Mouse (Mus musculus) testis, postnatal 10 days (tissue): ENCODE results near the gene Fzd1.

Experiments
- DNase-seq: peaks from one replicate; pipeline ENCODE4 v3.0.0; 2021; ENCODE audit warnings: low spot score

The Fzd1 gene

GRCm38 (mm10) chr5:4757902-4758301 lies at the start of gene Fzd1:
Gene Fzd1 (minus strand): TSS chr5:4758035.
- peak; percentile 91 for DNase-seq

DNA sequence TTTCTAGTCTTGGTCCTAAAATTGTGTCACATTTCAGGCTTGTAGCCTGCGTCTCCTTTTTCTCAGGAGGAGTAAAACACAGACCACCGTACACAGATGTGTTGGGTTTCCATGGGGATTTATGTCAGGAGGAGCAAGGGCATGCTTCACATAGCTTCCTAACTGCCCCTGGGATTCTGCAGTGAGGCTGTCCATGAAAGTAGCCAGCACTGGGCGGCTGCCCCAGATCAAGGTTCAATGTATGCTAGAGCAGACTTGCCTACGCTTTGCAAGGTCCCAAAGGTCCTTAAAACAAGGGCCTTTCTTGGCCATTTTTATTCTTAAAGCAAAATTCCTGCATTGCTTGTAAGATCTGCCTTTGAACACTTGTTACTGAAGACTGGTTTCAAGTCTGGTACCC lies 47.4 kb upstream of the Fzd1 start:
- no peak for DNase-seq

GRCm38 (mm10) chr5:4803708-4804107 lies 45.9 kb upstream of the Fzd1 start:
- no peak for DNase-seq

DNA sequence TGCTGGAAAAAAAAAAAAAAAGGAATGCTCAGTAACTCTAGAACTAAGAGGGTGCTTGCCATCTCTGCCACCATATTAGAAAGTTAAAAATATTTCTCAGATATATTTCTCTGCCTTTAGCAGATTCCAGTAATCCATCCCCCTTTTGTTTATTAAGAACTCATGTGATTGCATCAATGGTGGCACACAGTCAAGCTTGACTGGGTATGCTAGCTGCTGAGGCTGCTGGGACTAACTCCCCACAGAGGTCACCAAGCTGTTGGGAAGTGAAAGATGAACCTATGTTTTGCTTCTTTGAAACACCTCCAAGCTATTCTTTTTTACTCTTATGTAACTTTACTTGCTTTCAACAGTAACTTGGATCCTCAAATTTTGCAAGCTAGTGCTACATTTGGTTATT lies 44.1 kb upstream of the Fzd1 start:
- no peak for DNase-seq

DNA sequence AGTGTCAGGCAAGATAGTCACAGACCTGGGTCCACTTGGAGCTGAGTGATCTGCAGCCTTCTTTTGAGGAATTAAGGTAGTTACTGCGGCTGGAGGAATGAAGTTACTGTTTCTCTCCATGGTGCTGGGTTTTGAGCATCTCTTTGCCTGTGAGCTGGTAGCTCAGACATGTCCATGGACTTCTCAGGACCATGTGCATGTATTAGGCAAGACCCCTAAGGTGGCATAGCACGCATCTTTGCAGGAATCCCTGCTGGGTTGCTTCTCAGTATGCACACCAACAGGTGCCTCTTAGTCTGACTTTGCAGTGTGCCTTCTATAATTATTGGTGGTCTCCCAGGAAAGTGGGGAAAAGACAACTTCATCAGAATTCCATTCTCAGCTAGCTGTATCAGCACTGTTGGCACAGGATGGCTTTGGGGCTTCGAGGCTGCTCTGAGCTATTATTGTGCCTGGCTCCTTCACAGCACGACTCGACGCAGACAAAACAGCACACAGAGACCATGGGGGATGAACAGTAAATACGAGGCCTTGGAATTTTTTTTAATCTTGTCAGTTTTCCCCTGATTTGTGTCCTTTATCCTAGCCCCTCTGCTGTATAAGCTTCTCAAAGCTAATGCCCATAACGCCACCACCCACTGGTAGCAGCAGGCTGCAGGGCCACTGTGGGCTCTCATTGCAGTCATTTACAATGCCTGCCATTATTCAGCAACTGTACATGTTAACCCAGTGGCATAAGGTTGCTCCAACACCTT lies 43.4 kb upstream of the Fzd1 start:
- DNase-seq: no peak

- no peak for DNase-seq
These were observed 33.4 kb upstream of the Fzd1 start for GRCm38 (mm10) chr5:4791219-4791618.

GRCm38 (mm10) chr5:4790265-4790664 lies 32.4 kb upstream of the Fzd1 start:
- DNase-seq: no peak

GRCm38 (mm10) chr5:4788484-4788883 lies 30.6 kb upstream of the Fzd1 start:
- no peak for DNase-seq

DNA sequence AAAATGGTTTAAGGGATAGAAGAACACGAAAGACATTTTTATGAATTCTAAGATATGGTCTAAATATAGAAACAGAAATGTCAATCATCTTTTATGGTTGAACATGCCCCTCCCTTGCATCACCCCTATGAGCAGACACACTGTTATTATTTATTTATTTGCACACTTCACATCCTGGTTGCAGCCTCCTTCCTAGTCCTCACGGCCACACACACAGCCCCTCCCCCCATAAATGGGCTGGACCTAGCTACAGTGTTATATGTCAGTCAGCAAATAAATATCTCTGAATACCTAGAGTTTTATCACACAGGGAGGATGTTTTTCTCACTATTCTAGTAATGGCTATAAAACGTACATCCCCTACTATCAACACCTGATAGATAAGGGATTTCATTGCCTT lies 29.0 kb upstream of the Fzd1 start:
- no peak for DNase-seq

DNA sequence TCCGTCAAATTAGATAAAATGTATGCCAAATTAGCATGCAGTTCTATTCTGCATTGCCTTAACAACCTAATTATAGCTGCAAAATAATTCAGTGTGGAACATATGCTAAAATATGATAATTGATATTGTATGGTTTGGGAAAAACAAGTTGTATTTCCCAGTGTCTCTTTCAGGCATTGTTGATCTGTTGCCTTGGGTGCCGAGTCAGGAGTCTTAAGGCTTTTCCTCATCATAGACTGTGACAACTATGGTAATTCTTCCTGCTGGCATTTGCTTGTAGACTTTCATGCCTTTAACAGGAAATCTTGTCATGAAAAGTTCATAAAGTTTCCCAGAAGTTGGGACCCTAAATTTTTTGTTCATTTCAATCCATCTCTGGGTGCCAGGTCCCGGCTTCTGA lies 20.4 kb upstream of the Fzd1 start:
- DNase-seq: no peak

DNA sequence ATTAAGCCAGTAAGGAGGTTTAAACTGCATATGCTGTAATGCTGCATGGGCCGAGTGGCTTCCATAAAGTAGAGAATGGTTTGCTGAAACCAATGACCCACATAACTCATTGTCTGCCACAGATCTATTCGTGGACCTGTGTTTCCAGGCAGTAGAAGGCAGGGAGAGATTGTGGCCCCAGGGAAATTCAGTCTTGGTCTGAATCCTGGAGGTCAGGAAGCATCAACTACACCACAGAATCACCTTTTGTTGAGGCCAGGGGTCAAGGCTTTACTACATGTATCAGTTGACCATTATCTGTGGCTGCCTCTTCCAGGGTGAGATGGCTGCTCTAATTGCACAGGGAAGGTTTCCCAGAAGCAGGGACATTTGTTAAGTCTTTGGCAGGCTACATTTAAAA lies 18.7 kb upstream of the Fzd1 start:
- DNase-seq: no peak

DNA sequence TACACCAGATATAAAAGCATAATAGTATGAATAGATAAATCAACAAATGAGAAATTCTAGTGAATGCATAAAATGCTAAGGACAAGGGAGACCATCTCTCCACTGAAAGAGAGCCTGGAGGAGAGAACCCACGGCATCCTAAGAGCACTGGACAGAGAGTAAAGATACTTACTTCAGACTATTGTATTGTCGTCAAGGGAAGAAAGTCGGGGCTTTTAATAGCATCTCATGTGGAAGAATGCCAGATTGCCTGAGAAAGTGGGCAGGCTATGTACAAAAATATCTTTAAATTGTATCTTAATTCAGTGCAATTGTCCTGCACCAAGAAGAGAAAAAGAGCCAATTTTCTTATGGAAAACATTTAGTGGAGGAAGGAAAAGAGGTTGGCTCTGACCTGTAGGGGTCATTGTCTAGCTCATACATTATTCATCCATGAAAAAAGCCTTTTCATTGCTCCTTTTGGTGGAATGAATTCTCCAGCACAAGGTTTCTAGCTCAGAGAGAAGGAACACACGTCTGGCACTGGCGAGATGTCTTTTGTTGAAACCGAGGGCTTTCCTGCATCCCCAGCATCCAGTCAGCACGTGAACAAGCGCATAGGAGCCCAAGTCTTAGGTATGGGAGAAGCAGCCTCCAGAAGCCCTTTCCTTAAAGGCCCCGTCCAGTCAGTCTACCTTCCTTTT lies 15.4 kb upstream of the Fzd1 start:
- no peak for DNase-seq

DNA sequence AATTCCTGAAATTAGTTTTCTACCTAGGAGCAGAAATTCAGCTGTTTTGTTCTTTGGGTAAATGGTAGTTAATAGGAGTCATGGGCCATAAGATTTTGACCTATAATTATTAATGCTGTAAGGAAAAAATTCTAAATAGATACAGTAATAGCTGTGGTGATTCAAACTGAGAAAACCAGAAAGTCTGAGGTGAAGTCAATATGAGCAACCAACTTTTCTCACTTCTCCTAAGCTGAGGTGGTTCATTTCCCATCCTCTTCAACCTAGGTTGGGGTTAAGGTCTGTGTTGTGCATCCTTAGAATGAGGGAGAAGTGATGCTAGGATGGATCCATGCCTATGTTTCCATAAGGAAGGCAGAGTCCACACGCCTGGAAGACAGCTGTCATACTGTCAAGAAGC lies 12.8 kb upstream of the Fzd1 start:
- no peak for DNase-seq

GRCm38 (mm10) chr5:4767896-4768295 lies 10.1 kb upstream of the Fzd1 start:
- no peak for DNase-seq

DNA sequence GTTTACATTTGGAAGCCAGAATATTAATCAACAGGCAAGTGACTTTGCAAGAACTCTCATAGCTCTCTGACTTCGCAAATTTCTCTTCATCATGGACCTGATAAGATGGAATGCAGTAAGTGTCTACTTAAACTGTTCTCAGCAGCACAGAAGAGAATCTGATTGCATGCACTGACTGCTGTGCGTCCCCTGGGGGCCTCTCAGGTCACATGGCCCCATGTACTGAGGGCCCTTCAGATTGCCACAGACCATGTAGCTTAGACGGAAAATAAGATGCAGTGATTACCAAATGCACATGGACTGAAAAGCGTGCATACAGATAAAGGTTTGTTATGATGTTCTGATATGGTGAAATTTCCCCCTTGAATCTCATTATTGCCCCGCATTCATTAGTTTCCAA lies 8.9 kb upstream of the Fzd1 start:
- DNase-seq: no peak

- DNase-seq: no peak
These were observed 4.1 kb upstream of the Fzd1 start for GRCm38 (mm10) chr5:4761891-4762290.

- DNase-seq: no peak
These were observed 671 bp upstream of the Fzd1 start for GRCm38 (mm10) chr5:4758331-4759080.

- peak; percentile 81 for DNase-seq
These were observed 744 bp downstream of the Fzd1 start for GRCm38 (mm10) chr5:4756871-4757711.

DNA sequence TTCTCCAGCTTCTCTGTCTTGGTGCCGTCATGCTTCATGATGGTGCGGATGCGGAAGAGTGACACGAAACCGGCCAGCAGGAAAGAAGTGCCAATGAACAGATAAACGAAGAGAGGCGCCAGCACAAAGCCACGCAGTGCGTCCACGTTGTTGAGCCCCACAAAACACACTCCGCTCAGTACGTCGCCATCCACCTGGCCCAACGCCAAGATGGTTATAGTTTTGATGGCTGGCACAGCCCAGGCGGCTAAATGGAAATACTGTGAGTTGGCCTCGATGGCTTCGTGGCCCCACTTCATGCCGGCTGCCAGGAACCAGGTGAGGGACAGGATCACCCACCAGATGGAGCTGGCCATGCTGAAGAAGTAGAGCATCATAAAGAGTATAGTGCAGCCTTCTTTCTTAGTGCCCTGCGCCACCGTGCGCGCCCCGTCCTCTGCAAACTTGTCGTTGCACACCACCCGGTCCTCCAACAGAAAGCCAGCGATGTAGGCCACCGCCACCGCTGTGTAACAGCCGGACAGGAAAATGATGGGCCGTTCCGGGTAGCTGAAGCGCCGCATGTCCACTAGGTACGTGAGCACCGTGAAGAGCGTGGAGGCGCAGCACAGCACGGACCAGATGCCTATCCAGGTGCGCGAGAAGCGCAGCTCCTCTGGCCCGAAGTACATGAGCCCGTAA lies 1.7 kb downstream of the Fzd1 start:
- peak; percentile 63 for DNase-seq

DNA sequence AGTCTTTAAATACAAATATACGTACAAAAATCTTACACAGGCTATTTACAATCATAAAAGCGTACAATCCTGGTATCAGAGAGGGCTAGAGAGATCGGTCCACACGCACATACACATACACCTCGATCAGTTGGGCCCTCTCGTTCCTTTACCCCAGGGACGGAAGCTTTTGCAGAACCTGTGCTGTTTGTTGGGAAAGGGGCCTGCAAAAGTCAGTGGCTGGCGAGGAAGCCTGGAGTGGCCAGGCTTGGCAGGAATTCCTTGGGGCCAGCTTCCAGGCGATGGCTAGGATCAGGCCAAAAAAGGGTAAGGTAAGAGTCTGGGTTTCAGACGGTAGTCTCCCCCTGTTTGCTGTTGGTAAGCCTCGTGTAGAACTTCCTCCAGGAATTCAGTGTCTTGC lies 2.5 kb downstream of the Fzd1 start:
- no peak for DNase-seq

DNA sequence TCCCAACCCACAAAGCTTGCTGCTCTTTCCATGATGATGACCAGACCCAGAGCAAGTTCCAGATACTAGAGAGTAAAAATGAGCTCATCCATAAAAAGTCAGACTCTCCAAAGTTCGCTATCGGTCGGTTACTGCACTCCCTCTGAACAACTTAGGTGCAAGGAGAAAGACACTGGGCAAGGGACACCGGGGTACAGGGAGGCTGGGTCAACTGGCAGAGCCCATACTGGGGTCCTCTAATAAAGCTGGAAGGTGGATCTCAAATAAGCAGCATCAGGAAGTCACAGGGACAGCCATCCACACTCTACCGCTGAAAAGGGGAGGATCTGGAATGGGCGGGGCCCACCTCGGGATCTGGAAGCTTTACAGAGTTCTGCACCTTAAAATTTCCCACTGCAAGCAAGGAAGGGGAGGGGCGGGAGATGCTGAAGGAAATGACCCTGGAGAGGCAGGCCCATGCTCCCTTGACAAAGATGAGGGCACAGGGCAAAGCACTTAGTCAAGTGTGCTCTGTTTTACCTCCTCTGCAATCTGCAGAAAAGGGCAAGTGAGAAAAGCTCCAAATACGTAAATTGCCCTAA lies 3.0 kb downstream of the Fzd1 start:
- DNase-seq: no peak
